Mouse (Mus musculus) bone marrow macrophage, adult 2 months (primary cell): ENCODE data around the gene Rhebl1.

Experiments used
- CTCF ChIP-seq: IDR thresholded peaks from 2 replicates; pipeline ENCODE4 v1.5.1; 2012; ENCODE audit warnings: low read depth, mild to moderate bottlenecking, low read length, moderate library complexity
- POLR2A ChIP-seq: IDR thresholded peaks from 2 replicates; pipeline ENCODE4 v1.6.1; 2012; ENCODE audit warnings: mild to moderate bottlenecking, low read depth, low read length, borderline replicate concordance

- TF ChIP-seq POLR2A = no peak
- TF ChIP-seq CTCF = no peak
These were observed 27.0 kb downstream of the Rhebl1 start for GRCm38 (mm10) chr15:98867321-98867720.
